Mouse (Mus musculus): ENCODE measurements around the gene Fcer1g.

Fcer1g gene

DNA sequence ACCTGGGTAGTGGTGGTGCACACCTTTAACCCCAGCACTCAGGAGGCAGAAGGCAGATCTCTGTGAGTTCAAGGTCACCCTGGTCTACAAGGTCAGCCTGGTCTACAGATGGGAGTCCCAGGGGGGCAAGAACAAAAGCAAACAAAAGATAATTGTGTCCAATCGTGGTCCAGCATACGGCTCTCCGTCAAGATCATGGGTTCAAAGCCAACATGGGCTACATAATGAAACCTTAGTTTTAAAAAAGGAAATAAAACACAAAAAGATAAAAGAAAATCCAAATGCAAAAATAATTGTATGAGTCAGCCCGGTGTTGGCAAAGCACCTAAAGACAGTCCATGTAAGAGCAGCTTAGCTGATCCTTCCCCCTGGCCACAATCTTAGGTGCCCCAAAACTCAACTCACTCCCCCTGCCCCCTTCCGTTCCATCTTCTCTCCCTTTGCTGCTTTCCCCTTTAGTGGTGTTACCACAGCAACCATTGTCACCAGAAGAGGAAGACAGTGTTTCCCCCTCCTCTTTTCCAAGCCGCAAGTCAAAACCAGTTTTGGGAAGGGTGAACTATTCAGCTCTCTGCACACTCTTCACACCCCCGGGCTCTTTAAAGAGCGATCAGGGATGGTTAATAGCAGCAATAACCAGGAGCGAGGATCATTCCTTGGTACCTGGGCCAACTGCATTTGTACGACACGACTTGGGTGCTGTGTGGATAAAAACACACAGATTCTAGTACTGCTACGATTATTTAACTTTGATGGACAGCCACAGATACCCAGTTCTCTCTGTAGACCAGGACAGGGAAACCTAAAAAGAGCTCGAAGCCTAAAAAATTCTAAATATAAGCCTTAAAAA lies 46.1 kb downstream of the Fcer1g start:
- no peak for DNase-seq (ENCODE audit: low spot score in 2 of 2)

- DNase-seq (ENCODE audit: low spot score in 2 of 2) = no peak
These were observed 48.5 kb downstream of the Fcer1g start for GRCm38 (mm10) chr1:171185655-171186054.

- peak in 1 of 2 experiments; percentile 60 for DNase-seq (ENCODE audit: low spot score in 2 of 2)
These were observed 49.9 kb downstream of the Fcer1g start for GRCm38 (mm10) chr1:171184314-171184713.

DNA sequence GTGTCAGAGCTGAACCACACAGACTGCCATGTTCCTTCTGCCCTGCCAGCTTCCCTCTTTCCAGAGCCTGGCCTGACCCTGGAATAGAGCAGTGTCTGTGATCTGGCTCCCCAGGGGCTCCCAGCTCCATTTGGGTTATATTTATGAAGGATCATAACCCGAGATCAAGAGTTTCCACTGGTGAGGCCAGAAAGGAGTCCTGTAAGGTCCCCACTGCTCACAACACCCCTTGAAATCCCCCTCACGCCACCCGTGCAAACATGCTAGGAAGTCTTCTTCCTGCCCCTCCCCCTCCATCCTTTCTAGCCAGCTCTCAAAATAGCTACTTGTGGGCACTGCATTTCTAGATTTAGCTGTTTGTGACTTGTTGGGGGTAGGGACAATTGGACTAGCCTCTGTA lies 50.5 kb downstream of the Fcer1g start:
- no peak for DNase-seq (ENCODE audit: low spot score in 2 of 2)

GRCm38 (mm10) chr1:171183025-171183424 lies 51.1 kb downstream of the Fcer1g start:
- no peak for DNase-seq (ENCODE audit: low spot score in 2 of 2)
